Mouse (Mus musculus) heart, adult 2 months (tissue): ENCODE measurements around the gene Itgal. TPM values are rescaled to one million over a fixed set of nuclear protein-coding genes. Genes with fewer than 3 reads are reported as not detected.

Experiments used
- DNase-seq, 2 experiments: peaks; one replicate each; pipeline ENCODE4 v3.0.0; 2021
- H3K27ac ChIP-seq: fragments of 200-600 bp; 2 replicates; pipeline ENCODE4 v1.8.1; 2022
- H3K27me3 ChIP-seq: fragments of 200-500 bp; 2 replicates; pipeline ENCODE4 v1.6.1; 2012; ENCODE audit warnings: mild to moderate bottlenecking, low read length, inconsistent platforms, mixed read lengths; ENCODE audit not compliant: control insufficient read depth, insufficient read depth
- H3K36me3 ChIP-seq: fragments of 200-500 bp; 2 replicates; pipeline ENCODE4 v1.6.1; 2012; ENCODE audit warnings: low read length, inconsistent platforms; ENCODE audit not compliant: control insufficient read depth, insufficient read depth
- H3K4me1 ChIP-seq: fragments of 200-500 bp; 2 replicates; pipeline ENCODE4 v1.6.1; 2011; ENCODE audit warnings: low read length; ENCODE audit not compliant: control insufficient read depth, insufficient read depth
- H3K4me3 ChIP-seq: fragments of 200-600 bp; 2 replicates; pipeline ENCODE4 v1.8.1; 2022
- H3K79me2 ChIP-seq: fragments of 200-500 bp; replicated peaks from 2 replicates; pipeline ENCODE4 v1.6.1; 2012; ENCODE audit warnings: mild to moderate bottlenecking, inconsistent platforms, low read length, moderate library complexity, mixed read lengths; ENCODE audit not compliant: control insufficient read depth, insufficient read depth
- H3K9ac ChIP-seq: fragments of 200-500 bp; 2 replicates; pipeline ENCODE4 v1.6.1; 2012; ENCODE audit warnings: low read depth, mild to moderate bottlenecking, control low read depth, inconsistent platforms, low read length, mixed read lengths
- CTCF ChIP-seq: fragments of 200-600 bp; IDR thresholded peaks from 2 replicates; pipeline ENCODE4 v1.8.1; 2022; ENCODE audit warnings: antibody characterized with exemption, mild to moderate bottlenecking, moderate library complexity
- EP300 ChIP-seq: fragments of 200-500 bp; IDR thresholded peaks from 2 replicates; pipeline ENCODE4 v1.6.1; 2011; ENCODE audit warnings: low read depth, low read length, control low read depth; ENCODE audit not compliant: insufficient read depth
- POLR2A ChIP-seq: fragments of 200-500 bp; IDR thresholded peaks from 2 replicates; pipeline ENCODE4 v1.6.1; 2011; ENCODE audit warnings: mild to moderate bottlenecking, low read depth, low read length, control low read depth; ENCODE audit not compliant: insufficient read depth
- WGBS: fragments of 180-500 bp; shearing (Covaris S2); methylation state at CpG from one replicate; pipeline ENCODE4 v1.1.7; 2018; 5-methylcytosine and 5-hydroxymethylcytosine counted together
- intact Hi-C: fragments of 180-260 bp; cut with DNase I; formaldehyde crosslinking; loops from one replicate; pipeline ENCODE4 v1.15.1; 2025
- polyA plus RNA-seq: library from polyadenylated mRNA; depleted of rRNA; stranded (reverse); fragments of >200 nt; gene quantifications from 2 replicates; pipeline ENCODE4 v1.2.3, GENCODE M21; 2012
- total RNA-seq, 2 experiments: library from RNA; stranded (reverse); gene quantifications; 2 replicates each; pipeline ENCODE4 v1.2.3; 2021

Itgal gene
- total and polyA plus RNA-seq, 3 experiments = 1.7 to 5.0 (median 2.3) TPM

DNA sequence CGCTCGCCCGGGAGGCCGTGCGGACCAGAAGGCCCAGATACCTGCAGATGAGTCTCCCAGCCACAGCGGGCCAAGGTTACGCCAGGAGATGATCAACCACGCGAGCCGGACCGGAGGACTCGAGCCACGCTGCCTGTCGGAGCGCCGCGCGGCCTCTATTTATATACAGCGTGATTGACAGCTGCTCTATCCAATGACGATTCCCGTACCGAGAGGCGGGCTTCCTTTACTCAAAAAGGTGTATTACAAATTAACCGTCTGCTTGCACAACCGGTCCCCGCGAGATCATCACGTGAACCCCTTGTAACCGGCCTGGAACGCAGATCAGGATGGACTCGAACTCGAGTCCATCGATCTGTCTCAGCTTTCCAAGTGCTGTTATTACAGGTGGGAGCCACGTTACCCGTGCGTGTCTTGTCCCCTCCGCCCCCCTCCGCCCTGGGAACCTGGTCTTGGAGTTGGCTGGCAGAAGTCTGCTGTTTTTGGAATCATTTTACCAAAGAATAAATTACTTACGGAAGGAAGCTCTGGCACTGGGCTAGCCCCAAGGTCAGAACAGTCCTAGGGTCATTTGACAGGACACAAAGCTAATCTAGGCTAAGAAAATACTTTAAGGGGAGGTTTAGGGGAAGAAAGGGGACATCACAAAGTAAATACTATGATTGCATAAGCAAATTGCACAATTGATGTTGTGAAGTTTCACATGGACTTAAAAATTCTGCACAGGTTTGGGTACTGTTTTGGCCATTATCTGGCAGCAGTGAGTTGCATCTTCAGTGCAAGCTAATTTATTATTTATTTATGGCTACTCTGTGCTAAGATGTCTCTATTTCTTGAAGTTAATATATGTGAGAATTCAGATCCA is 21.9 kb upstream of the Itgal start, which contains the start of gene Sephs2:
TSS of gene Sephs2 (minus strand) at position 131 of the 865 bp plus-strand sequence.
- TF ChIP-seq EP300 (0 out of 2 replicates have a peak, but pooled peaks have one; percentile 54), CTCF (no peak), POLR2A (peak; percentile 98)
- peak within 1 kb of the TSS; percentile 82 for H3K4me3 ChIP-seq
- H3K79me2 ChIP-seq = no peaks in the 10 kb centered on the region
- H3K27ac ChIP-seq = peak within 1 kb of the TSS; percentile 92
- 2% methylated on average over 39 of the region's 39 CpGs for WGBS
- H3K36me3 ChIP-seq = peaks cover 5% of the 10 kb centered on the region; the same call in 1 of the 2 replicates
- intact Hi-C loops = loop anchor here (2.0 kb wide), 1 partner anchor 13 kb away; the partner anchor contains the start of gene Dctpp1
- peaks cover 5% of the 10 kb centered on the region for H3K4me1 ChIP-seq
- no peaks in the 10 kb centered on the region for H3K27me3 ChIP-seq
- peak; percentile 95 to 96 for DNase-seq
- H3K9ac ChIP-seq = peak within 1 kb of the TSS; percentile 98

GRCm38 (mm10) chr7:127276519-127276961 is 19.5 kb upstream of the Itgal start:
- TF ChIP-seq CTCF (no peak), POLR2A (no peak), EP300 (no peak)
- no peak overlapping the region for H3K27ac ChIP-seq
- no peak overlapping the region for H3K9ac ChIP-seq
- DNase-seq = no peak
- intact Hi-C loops = no loop called here
- H3K4me3 ChIP-seq = no peak overlapping the region
- peaks cover 5% of the 10 kb centered on the region for H3K4me1 ChIP-seq
- no peaks in the 10 kb centered on the region for H3K27me3 ChIP-seq
- H3K79me2 ChIP-seq = no peaks in the 10 kb centered on the region
- H3K36me3 ChIP-seq = peaks cover under 1% of the 10 kb centered on the region; the same call in 1 of the 2 replicates
- WGBS = 71% methylated on average over 5 of the region's 5 CpGs

DNA sequence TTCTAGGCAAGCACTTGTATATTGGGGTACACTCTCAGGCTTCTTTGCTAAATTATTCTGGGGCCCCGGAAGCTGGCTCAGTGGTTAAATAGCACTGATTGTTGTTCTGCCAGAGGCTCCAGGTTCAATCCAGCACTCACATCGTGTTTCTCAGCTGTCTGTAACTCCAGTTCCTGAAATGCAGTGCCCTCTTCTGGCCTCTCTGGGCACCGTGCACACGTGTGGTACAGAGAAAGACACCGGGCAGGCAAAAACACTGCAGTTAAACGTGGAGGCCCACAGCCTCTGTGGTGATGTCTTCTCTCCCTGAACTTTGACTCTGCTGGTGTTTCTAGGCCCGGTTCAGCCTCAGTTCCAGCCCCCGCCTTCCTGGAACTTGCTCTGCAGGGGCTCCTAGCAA is 17.7 kb upstream of the Itgal start:
- no peak for DNase-seq

GRCm38 (mm10) chr7:127280092-127280491 is 16.0 kb upstream of the Itgal start:
- H3K9ac ChIP-seq = no peak overlapping the region
- no peak overlapping the region for H3K4me3 ChIP-seq
- WGBS = 48% methylated on average over 3 of the region's 3 CpGs
- TF ChIP-seq POLR2A (no peak), CTCF (no peak), EP300 (no peak)
- no peaks in the 10 kb centered on the region; the same call in 1 of the 2 replicates for H3K4me1 ChIP-seq
- no peaks in the 10 kb centered on the region for H3K36me3 ChIP-seq
- no peak overlapping the region for H3K27ac ChIP-seq
- H3K27me3 ChIP-seq = no peaks in the 10 kb centered on the region
- no peak for DNase-seq
- no peaks in the 10 kb centered on the region for H3K79me2 ChIP-seq
- intact Hi-C loops = no loop called here

More for the DNA sequence above, 17.7 kb upstream of the Itgal start:
- no peak for TF ChIP-seq EP300
- TF ChIP-seq CTCF = peak; percentile 55
- TF ChIP-seq POLR2A = no peak
- Histone ChIP-seq H3K79me2 (no peaks in the 10 kb centered on the region), H3K4me3 (no peak overlapping the region), H3K27me3 (no peaks in the 10 kb centered on the region), H3K9ac (no peak overlapping the region), H3K27ac (no peak overlapping the region), H3K36me3 (no peaks in the 10 kb centered on the region), H3K4me1 (no peaks in the 10 kb centered on the region; the same call in 1 of the 2 replicates)
- WGBS = 35% methylated on average over 8 of the region's 8 CpGs
- intact Hi-C loops = no loop called here

- Histone ChIP-seq H3K4me1 (no peaks in the 10 kb centered on the region; the same call in 1 of the 2 replicates), H3K4me3 (no peak overlapping the region), H3K79me2 (no peaks in the 10 kb centered on the region), H3K36me3 (no peaks in the 10 kb centered on the region), H3K9ac (no peak overlapping the region), H3K27ac (no peak overlapping the region), H3K27me3 (no peaks in the 10 kb centered on the region)
- no peak for TF ChIP-seq EP300
- TF ChIP-seq POLR2A = no peak
- no peak for TF ChIP-seq CTCF
- intact Hi-C loops = no loop called here
- DNase-seq = no peak
- 35% methylated on average over 4 of the region's 4 CpGs for WGBS
Measured at GRCm38 (mm10) chr7:127281114-127281513, 14.9 kb upstream of the Itgal start.

DNA sequence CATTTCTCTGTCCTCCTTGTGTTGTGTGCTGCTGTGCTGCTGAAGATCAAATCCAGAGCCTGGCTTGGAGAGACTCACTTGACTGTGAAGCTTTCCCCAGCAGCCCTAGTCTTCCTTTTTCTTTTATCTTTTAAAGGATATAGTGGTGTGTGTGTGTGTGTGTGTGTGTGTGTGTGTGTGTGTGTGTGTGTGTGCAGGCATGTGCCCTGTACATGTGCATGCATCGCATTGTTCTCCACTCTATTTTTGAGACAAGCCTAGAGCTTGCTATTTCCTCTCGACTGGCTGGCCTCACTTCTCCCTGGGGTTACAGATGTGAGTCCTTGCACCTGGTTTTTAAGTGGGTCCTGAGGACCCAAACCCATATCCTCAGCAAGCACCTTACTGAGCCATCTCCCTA is 13.9 kb upstream of the Itgal start:
- TF ChIP-seq POLR2A (no peak), CTCF (no peak), EP300 (no peak)
- H3K27me3 ChIP-seq = no peaks in the 10 kb centered on the region
- H3K79me2 ChIP-seq = no peaks in the 10 kb centered on the region
- DNase-seq = no peak
- H3K9ac ChIP-seq = no peak overlapping the region
- H3K4me3 ChIP-seq = no peak overlapping the region
- H3K4me1 ChIP-seq = no peaks in the 10 kb centered on the region; the same call in 1 of the 2 replicates
- no peak overlapping the region for H3K27ac ChIP-seq
- WGBS = 38% methylated on average over 2 of the region's 2 CpGs
- intact Hi-C loops = no loop called here
- H3K36me3 ChIP-seq = no peaks in the 10 kb centered on the region
